Mouse (Mus musculus) thymus, adult 2 months (tissue): ENCODE data around the gene Olfr1306. TPM values are rescaled to one million over a fixed set of nuclear protein-coding genes. Genes with fewer than 3 reads are reported as not detected.

Experiments
- DNase-seq: peaks from one replicate; pipeline ENCODE4 v3.0.0; 2021
- H3K27ac ChIP-seq: fragments of 200-500 bp; 2 replicates; pipeline ENCODE4 v1.5.1; 2012; ENCODE audit warnings: low read length, control low read depth; ENCODE audit not compliant: control insufficient read depth, insufficient read depth
- H3K27me3 ChIP-seq: fragments of 200-500 bp; 2 replicates; pipeline ENCODE4 v1.6.1; 2012; ENCODE audit warnings: mild to moderate bottlenecking, low read length, moderate library complexity, mixed read lengths; ENCODE audit not compliant: control insufficient read depth, insufficient read depth
- H3K36me3 ChIP-seq: fragments of 200-500 bp; 2 replicates; pipeline ENCODE4 v1.6.1; 2012; ENCODE audit warnings: mild to moderate bottlenecking, low read length, moderate library complexity; ENCODE audit not compliant: control insufficient read depth, insufficient read depth
- H3K4me1 ChIP-seq: fragments of 200-500 bp; replicated peaks from 2 replicates; pipeline ENCODE4 v1.6.1; 2012; ENCODE audit warnings: low read length; ENCODE audit not compliant: control insufficient read depth, insufficient read depth
- H3K4me3 ChIP-seq: fragments of 200-500 bp; 2 replicates; pipeline ENCODE4 v1.5.1; 2012; ENCODE audit warnings: mild to moderate bottlenecking, low read length, control low read depth, moderate library complexity; ENCODE audit not compliant: control insufficient read depth, insufficient read depth
- CTCF ChIP-seq: fragments of 200-500 bp; IDR thresholded peaks from 2 replicates; pipeline ENCODE4 v1.5.1; 2012; ENCODE audit warnings: mild to moderate bottlenecking, control low read depth, low read length, moderate library complexity, borderline replicate concordance; ENCODE audit not compliant: control insufficient read depth, poor library complexity, insufficient read depth; ENCODE audit errors: extremely low read depth
- POLR2A ChIP-seq: fragments of 200-500 bp; IDR thresholded peaks from 2 replicates; pipeline ENCODE4 v1.6.1; 2012; ENCODE audit warnings: mild to moderate bottlenecking, low read length, control low read depth, moderate library complexity; ENCODE audit not compliant: control insufficient read depth, poor library complexity, insufficient read depth; ENCODE audit errors: extremely low read depth
- WGBS: fragments of 180-500 bp; shearing (Covaris S2); methylation state at CpG from one replicate; pipeline ENCODE4 v1.1.7; 2018; 5-methylcytosine and 5-hydroxymethylcytosine counted together
- polyA plus RNA-seq: library from polyadenylated mRNA; depleted of rRNA; stranded (reverse); fragments of >200 nt; gene quantifications from 2 replicates; pipeline ENCODE4 v1.2.3, GENCODE M21; 2012; rRNA removed

Gene Olfr1306
- polyA plus RNA-seq = not detected in 2 replicates

DNA sequence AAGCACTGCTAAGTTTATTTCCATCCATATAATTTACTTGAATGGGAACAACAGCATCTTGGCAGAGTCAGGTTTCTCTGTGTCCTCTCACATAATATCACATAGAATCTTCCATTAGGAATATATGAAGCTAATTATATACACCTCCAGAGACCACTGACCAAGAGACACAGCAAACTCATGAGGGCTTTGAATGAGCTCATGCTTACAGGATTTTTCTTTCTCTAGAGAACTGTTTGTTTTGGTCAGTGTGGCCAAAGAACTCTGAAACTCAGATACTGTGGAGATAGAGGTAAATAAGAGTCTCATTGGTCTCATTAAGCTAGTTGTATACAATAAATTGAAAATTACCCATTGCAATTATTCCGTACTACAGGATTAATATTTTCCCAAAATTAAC lies at the start of gene Olfr1306:
Gene Olfr1306 (minus strand): TSS at position 101 of the 400 bp plus-strand sequence.
- H3K4me3 ChIP-seq = no peak within 1 kb of the TSS
- 92% methylated on average over 1 of the region's 1 CpGs for WGBS
- DNase-seq = no peak
- no peaks in the 10 kb centered on the region for H3K36me3 ChIP-seq
- H3K4me1 ChIP-seq = no peaks in the 10 kb centered on the region
- H3K27ac ChIP-seq = no peak within 1 kb of the TSS
- TF ChIP-seq POLR2A (no peak), CTCF (no peak)
- no peaks in the 10 kb centered on the region for H3K27me3 ChIP-seq

DNA sequence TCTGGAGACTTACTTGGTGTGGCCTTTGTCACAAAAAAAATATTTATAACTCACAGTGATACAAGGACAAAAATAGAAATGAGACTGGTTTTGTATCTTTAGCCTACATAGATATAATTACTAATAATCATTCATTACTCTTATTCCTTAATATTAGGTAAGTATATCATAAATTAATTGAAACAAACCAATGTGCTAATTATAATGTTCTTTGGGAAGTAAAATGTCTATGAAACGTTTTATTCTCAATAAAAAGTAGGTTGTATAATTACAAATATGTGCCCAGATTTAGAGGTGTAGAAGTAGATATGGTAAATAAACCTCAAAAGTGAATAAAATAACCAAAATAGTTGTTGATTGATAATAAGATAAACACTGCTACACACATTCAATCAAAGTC lies 48.8 kb upstream of the Olfr1306 start, which contains the start of gene Olfr1308:
Gene Olfr1308 (minus strand): TSS at position 101 of the 400 bp plus-strand sequence.
- Histone ChIP-seq H3K4me3 (no peak within 1 kb of the TSS), H3K27ac (no peak within 1 kb of the TSS), H3K27me3 (no peaks in the 10 kb centered on the region), H3K4me1 (no peaks in the 10 kb centered on the region), H3K36me3 (no peaks in the 10 kb centered on the region)
- TF ChIP-seq CTCF (no peak), POLR2A (no peak)
- no peak for DNase-seq
- WGBS = 53% methylated on average over 1 of the region's 1 CpGs

DNA sequence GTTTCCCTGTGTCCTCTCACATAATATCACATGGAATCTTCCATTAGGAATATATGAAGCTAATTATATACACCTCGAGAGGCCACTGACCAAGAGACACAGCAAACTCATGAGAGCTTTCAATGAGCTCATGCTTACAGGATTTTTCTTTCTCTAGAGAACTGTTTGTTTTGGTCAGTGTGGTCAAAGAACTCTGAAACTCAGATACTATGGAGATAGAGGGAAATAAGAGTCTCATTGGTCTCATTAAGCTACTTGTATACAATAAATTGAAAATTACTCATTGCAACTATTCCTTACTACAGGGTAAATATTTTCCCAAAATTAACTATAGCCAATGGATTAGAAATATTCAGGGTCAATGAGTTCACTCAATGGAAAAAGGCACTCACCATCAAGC lies 33.3 kb upstream of the Olfr1306 start, which contains the start of gene Olfr1307:
Gene Olfr1307 (minus strand): TSS at position 101 of the 400 bp plus-strand sequence.
- Histone ChIP-seq H3K36me3 (no peaks in the 10 kb centered on the region), H3K27ac (no peak within 1 kb of the TSS), H3K27me3 (no peaks in the 10 kb centered on the region), H3K4me3 (no peak within 1 kb of the TSS), H3K4me1 (no peaks in the 10 kb centered on the region)
- no peak for TF ChIP-seq POLR2A
- DNase-seq = no peak
- 80% methylated on average over 1 of the region's 1 CpGs for WGBS

DNA sequence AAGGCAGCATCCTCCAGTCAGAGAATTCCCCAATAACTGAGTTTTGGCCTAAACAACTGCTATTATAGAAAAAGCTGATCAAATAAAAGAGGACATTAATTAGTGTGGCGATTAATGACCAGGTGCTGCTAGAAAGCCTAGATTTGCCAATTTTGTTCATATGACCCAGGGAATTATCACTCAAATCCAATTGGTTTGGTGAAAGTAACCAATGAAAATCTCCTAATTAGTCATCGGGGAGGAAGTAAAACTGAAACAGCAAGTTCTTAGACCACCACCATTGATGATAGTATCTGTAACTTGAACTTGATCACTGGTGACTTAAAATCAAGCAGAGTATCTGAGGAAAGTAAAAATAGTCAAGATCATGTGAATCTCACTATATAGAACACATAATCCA lies 39.0 kb downstream of the Olfr1306 start, which contains the start of gene Olfr1305:
Gene Olfr1305 (minus strand): TSS at position 101 of the 400 bp plus-strand sequence.
- H3K36me3 ChIP-seq = no peaks in the 10 kb centered on the region
- H3K4me1 ChIP-seq = no peaks in the 10 kb centered on the region
- no peak for DNase-seq
- H3K27ac ChIP-seq = no peak within 1 kb of the TSS
- H3K4me3 ChIP-seq = no peak within 1 kb of the TSS
- no peaks in the 10 kb centered on the region for H3K27me3 ChIP-seq
- 99% methylated on average over 2 of the region's 2 CpGs for WGBS
- no peak for TF ChIP-seq CTCF
- TF ChIP-seq POLR2A = no peak

Other genes starting within 250 kb of the Olfr1306 start
- gene Olfr1301, start 165.3 kb downstream of the Olfr1306 start, polyA plus RNA-seq = not detected in 2 replicates
- gene Olfr1302, start 138.8 kb downstream of the Olfr1306 start, polyA plus RNA-seq = not detected in 2 replicates
- gene Olfr1303, start 95.9 kb downstream of the Olfr1306 start, polyA plus RNA-seq = not detected in 2 replicates
- not detected in 2 replicates for gene Olfr1305, start 39.1 kb downstream of the Olfr1306 start, polyA plus RNA-seq
- not detected in 2 replicates for gene Olfr1307, start 33.2 kb upstream of the Olfr1306 start, polyA plus RNA-seq
- gene Olfr1308, start 48.7 kb upstream of the Olfr1306 start, polyA plus RNA-seq = not detected in 2 replicates
- gene Olfr1309, start 74.0 kb upstream of the Olfr1306 start, polyA plus RNA-seq = not detected in 2 replicates
- not detected in 2 replicates for gene Olfr1310, start 96.4 kb upstream of the Olfr1306 start, polyA plus RNA-seq
- not detected in 2 replicates for gene Olfr1311, start 108.1 kb upstream of the Olfr1306 start, polyA plus RNA-seq
- not detected in 2 replicates for gene Olfr1312, start 134.0 kb upstream of the Olfr1306 start, polyA plus RNA-seq
- not detected in 2 replicates for gene Olfr1313, start 161.6 kb upstream of the Olfr1306 start, polyA plus RNA-seq
- gene Olfr1314, start 180.5 kb upstream of the Olfr1306 start, polyA plus RNA-seq = not detected in 2 replicates
- not detected in 2 replicates for gene Olfr1315-ps1, start 199.2 kb upstream of the Olfr1306 start, polyA plus RNA-seq
- gene Olfr1316, start 218.7 kb upstream of the Olfr1306 start, polyA plus RNA-seq = not detected in 2 replicates
- not detected in 2 replicates for gene Olfr1317, start 224.1 kb upstream of the Olfr1306 start, polyA plus RNA-seq
- gene Olfr1318, start 237.9 kb upstream of the Olfr1306 start, polyA plus RNA-seq = not detected in 2 replicates